Mouse (Mus musculus): ENCODE results near the gene Prdm15. TPM values are rescaled to one million over a fixed set of nuclear protein-coding genes. Genes with fewer than 3 reads are reported as not detected.

Prdm15 gene
- polyA plus RNA-seq, 1 experiment = 5.4 TPM

- Histone ChIP-seq H3K4me2 (ENCODE audit: low read depth) (no peak overlapping the region), H3K36me3 (ENCODE audit: control insufficient read depth, insufficient read depth) (peaks cover 33% of the 10 kb centered on the region), H3K4me3 (no peak overlapping the region), H3ac (ENCODE audit: control insufficient read depth, insufficient read length) (no peak overlapping the region), H3K79me2 (ENCODE audit: control insufficient read depth, insufficient read depth) (no peaks in the 10 kb centered on the region), H3K27me3 (ENCODE audit: control insufficient read depth, insufficient read depth, insufficient read length) (no peaks in the 10 kb centered on the region)
- TF ChIP-seq TCF12 (IDR thresholded peaks at IDR 0.05; ENCODE audit: insufficient read depth, poor library complexity, severe bottlenecking) = no peak
- no peak for TF ChIP-seq MYOG (IDR thresholded peaks at IDR 0.05; ENCODE audit: control insufficient read depth in 1 of 3, insufficient read depth in 1 of 3, insufficient read length in 2 of 3, low read depth in 2 of 3)
- TF ChIP-seq CEBPB (IDR thresholded peaks at IDR 0.05; ENCODE audit: insufficient read depth, poor library complexity, severe bottlenecking) = no peak
- TF ChIP-seq E2F4 (IDR thresholded peaks at IDR 0.05; ENCODE audit: insufficient read depth) = no peak
- no peak for TF ChIP-seq SRF (IDR thresholded peaks at IDR 0.05; ENCODE audit: control insufficient read depth, insufficient read length, low read depth)
- TF ChIP-seq MYOD1 (IDR thresholded peaks at IDR 0.05; ENCODE audit: control insufficient read depth in 1 of 3, insufficient read length in 2 of 3, low read depth in 2 of 3) = no peak
- TF ChIP-seq MAX (IDR thresholded peaks at IDR 0.05; ENCODE audit: low read depth) = no peak
- no peak for TF ChIP-seq POLR2A (IDR thresholded peaks at IDR 0.05; ENCODE audit: insufficient read length, low read depth)
- TF ChIP-seq POLR2AphosphoS2 (IDR thresholded peaks at IDR 0.05; ENCODE audit: insufficient read length, low read depth) = no peak
Observed at GRCm38 (mm10) chr16:97808881-97809280, 42.8 kb downstream of the Prdm15 start.

GRCm38 (mm10) chr16:97805646-97806045, 46.0 kb downstream of the Prdm15 start:
- no peak overlapping the region for H3K4me2 ChIP-seq (ENCODE audit: low read depth)
- no peak overlapping the region for H3K4me3 ChIP-seq
- no peaks in the 10 kb centered on the region for H3K27me3 ChIP-seq (ENCODE audit: control insufficient read depth, insufficient read depth, insufficient read length)
- no peak for TF ChIP-seq SRF (IDR thresholded peaks at IDR 0.05; ENCODE audit: control insufficient read depth, insufficient read length, low read depth)
- no peak for TF ChIP-seq MAX (IDR thresholded peaks at IDR 0.05; ENCODE audit: low read depth)
- TF ChIP-seq MYOD1 (IDR thresholded peaks at IDR 0.05; ENCODE audit: control insufficient read depth in 1 of 3, insufficient read length in 2 of 3, low read depth in 2 of 3) = no peak
- no peak for TF ChIP-seq POLR2AphosphoS2 (IDR thresholded peaks at IDR 0.05; ENCODE audit: insufficient read length, low read depth)
- no peak for TF ChIP-seq REST (IDR thresholded peaks at IDR 0.05; ENCODE audit: insufficient read depth, insufficient read length)
- TF ChIP-seq CEBPB (IDR thresholded peaks at IDR 0.05; ENCODE audit: insufficient read depth, poor library complexity, severe bottlenecking) = no peak
- TF ChIP-seq TCF3 (IDR thresholded peaks at IDR 0.05; ENCODE audit: insufficient read length, low read depth) = no peak
- TF ChIP-seq TCF12 (IDR thresholded peaks at IDR 0.05; ENCODE audit: insufficient read depth, poor library complexity, severe bottlenecking) = no peak
- TF ChIP-seq POLR2A (IDR thresholded peaks at IDR 0.05; ENCODE audit: insufficient read length, low read depth) = no peak
- no peak for TF ChIP-seq E2F4 (IDR thresholded peaks at IDR 0.05; ENCODE audit: insufficient read depth)
- no peak for TF ChIP-seq USF1 (IDR thresholded peaks at IDR 0.05; ENCODE audit: low read depth)
- TF ChIP-seq MYOG (IDR thresholded peaks at IDR 0.05; ENCODE audit: control insufficient read depth in 1 of 3, insufficient read depth in 1 of 3, insufficient read length in 2 of 3, low read depth in 2 of 3) = no peak
- no peaks in the 10 kb centered on the region for H3K79me2 ChIP-seq (ENCODE audit: control insufficient read depth, insufficient read depth)
- peaks cover 33% of the 10 kb centered on the region for H3K36me3 ChIP-seq (ENCODE audit: control insufficient read depth, insufficient read depth)
- no peak overlapping the region for H3ac ChIP-seq (ENCODE audit: control insufficient read depth, insufficient read length)

- no peak overlapping the region for H3K4me3 ChIP-seq
Observed at GRCm38 (mm10) chr16:97804680-97805547, 46.7 kb downstream of the Prdm15 start.

GRCm38 (mm10) chr16:97797950-97798869, 53.4 kb downstream of the Prdm15 start:
- Histone ChIP-seq H3ac (ENCODE audit: control insufficient read depth, insufficient read length) (no peak overlapping the region), H3K4me2 (ENCODE audit: low read depth) (no peak overlapping the region), H3K4me3 (no peak overlapping the region), H3K27me3 (ENCODE audit: control insufficient read depth, insufficient read depth, insufficient read length) (no peaks in the 10 kb centered on the region), H3K79me2 (ENCODE audit: control insufficient read depth, insufficient read depth) (no peaks in the 10 kb centered on the region), H3K36me3 (ENCODE audit: control insufficient read depth, insufficient read depth) (peaks cover 32% of the 10 kb centered on the region)
- TF ChIP-seq REST (IDR thresholded peaks at IDR 0.05; ENCODE audit: insufficient read depth, insufficient read length) = no peak
- TF ChIP-seq USF1 (IDR thresholded peaks at IDR 0.05; ENCODE audit: low read depth) = no peak
- TF ChIP-seq MAX (IDR thresholded peaks at IDR 0.05; ENCODE audit: low read depth) = no peak
- no peak for TF ChIP-seq E2F4 (IDR thresholded peaks at IDR 0.05; ENCODE audit: insufficient read depth)

More at GRCm38 (mm10) chr16:97804680-97805547, 46.7 kb downstream of the Prdm15 start:
- no peaks in the 10 kb centered on the region for H3K79me2 ChIP-seq (ENCODE audit: control insufficient read depth, insufficient read depth)
- no peak for TF ChIP-seq TCF12 (IDR thresholded peaks at IDR 0.05; ENCODE audit: insufficient read depth, poor library complexity, severe bottlenecking)
- TF ChIP-seq REST (IDR thresholded peaks at IDR 0.05; ENCODE audit: insufficient read depth, insufficient read length) = no peak
- TF ChIP-seq USF1 (IDR thresholded peaks at IDR 0.05; ENCODE audit: low read depth) = no peak
- no peak for TF ChIP-seq MAX (IDR thresholded peaks at IDR 0.05; ENCODE audit: low read depth)
- no peak for TF ChIP-seq TCF3 (IDR thresholded peaks at IDR 0.05; ENCODE audit: insufficient read length, low read depth)
- no peak for TF ChIP-seq MYOD1 (IDR thresholded peaks at IDR 0.05; ENCODE audit: control insufficient read depth in 1 of 3, insufficient read length in 2 of 3, low read depth in 2 of 3)
- no peak for TF ChIP-seq MYOG (IDR thresholded peaks at IDR 0.05; ENCODE audit: control insufficient read depth in 1 of 3, insufficient read depth in 1 of 3, insufficient read length in 2 of 3, low read depth in 2 of 3)
- TF ChIP-seq POLR2AphosphoS2 (IDR thresholded peaks at IDR 0.05; ENCODE audit: insufficient read length, low read depth) = no peak
- no peak for TF ChIP-seq SRF (IDR thresholded peaks at IDR 0.05; ENCODE audit: control insufficient read depth, insufficient read length, low read depth)
- TF ChIP-seq CEBPB (IDR thresholded peaks at IDR 0.05; ENCODE audit: insufficient read depth, poor library complexity, severe bottlenecking) = no peak
- no peak for TF ChIP-seq E2F4 (IDR thresholded peaks at IDR 0.05; ENCODE audit: insufficient read depth)
- no peak for TF ChIP-seq POLR2A (IDR thresholded peaks at IDR 0.05; ENCODE audit: insufficient read length, low read depth)
- no peak overlapping the region for H3ac ChIP-seq (ENCODE audit: control insufficient read depth, insufficient read length)
- no peak overlapping the region for H3K4me2 ChIP-seq (ENCODE audit: low read depth)
- no peaks in the 10 kb centered on the region for H3K27me3 ChIP-seq (ENCODE audit: control insufficient read depth, insufficient read depth, insufficient read length)
- peaks cover 28% of the 10 kb centered on the region for H3K36me3 ChIP-seq (ENCODE audit: control insufficient read depth, insufficient read depth)
